Mouse (Mus musculus) heart, adult 2 months (tissue): Measurements from ENCODE around the gene Mrps17.

Source experiments
- EP300 ChIP-seq: fragments of 200-500 bp; IDR thresholded peaks from 2 replicates; pipeline ENCODE4 v1.6.1; 2011; ENCODE audit warnings: low read depth, low read length, control low read depth; ENCODE audit not compliant: insufficient read depth
- POLR2A ChIP-seq: fragments of 200-500 bp; IDR thresholded peaks from 2 replicates; pipeline ENCODE4 v1.6.1; 2011; ENCODE audit warnings: mild to moderate bottlenecking, low read depth, low read length, control low read depth; ENCODE audit not compliant: insufficient read depth

DNA sequence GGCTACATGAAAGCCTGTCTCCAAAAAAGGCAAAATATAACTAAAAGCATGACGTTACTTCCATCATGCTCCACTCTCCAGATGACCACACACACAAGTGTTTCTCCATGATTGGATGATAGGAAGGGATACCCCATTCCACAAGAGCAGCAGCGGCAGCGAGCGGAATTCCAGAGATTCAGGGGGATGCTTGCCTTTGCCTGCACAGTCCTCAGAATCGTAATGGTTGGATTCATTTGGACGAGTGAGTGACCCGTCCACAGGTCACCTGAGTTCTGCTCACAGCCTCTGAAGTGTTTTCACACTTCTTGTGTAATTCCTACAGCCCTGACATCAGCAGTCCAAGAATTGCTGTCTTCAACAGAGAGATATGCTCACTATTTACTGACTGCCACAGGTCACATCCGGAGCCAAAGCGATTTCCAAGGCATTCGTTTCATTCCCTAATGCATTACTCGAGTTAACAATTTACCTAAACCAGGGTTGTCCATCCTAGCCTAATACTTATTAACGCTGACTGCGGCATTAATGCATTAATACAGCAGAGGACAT lies 44.7 kb downstream of the Mrps17 start:
- TF ChIP-seq POLR2A, result no peak
- TF ChIP-seq EP300, result no peak
